Mouse (Mus musculus) forebrain, embryonic 11.5 days (tissue): Measurements from ENCODE around the gene Galnt2. TPM values are rescaled to one million over a fixed set of nuclear protein-coding genes. Genes with fewer than 3 reads are reported as not detected.

Source experiments
- ATAC-seq: fragments of 200-750 bp; cut with Nextera tagmentation; replicated peaks from 2 replicates; pipeline ENCODE4 v1.8.0; 2017; ENCODE audit warnings: moderate TSS enrichment; ENCODE audit not compliant: low FRiP score
- DNase-seq: peaks from one replicate; pipeline ENCODE4 v3.0.0-alpha.2; 2017; ENCODE audit warnings: low spot score
- H3K27ac ChIP-seq: fragments of 300-500 bp; sonication (generic); 2 replicates; pipeline ENCODE4 v1.5.1; 2014; ENCODE audit warnings: low read depth, low read length
- H3K27me3 ChIP-seq: fragments of 300-500 bp; sonication (generic); 2 replicates; pipeline ENCODE4 v1.6.1; 2014; ENCODE audit warnings: mild to moderate bottlenecking, low read length, mixed read lengths; ENCODE audit not compliant: control insufficient read depth, insufficient read depth
- H3K36me3 ChIP-seq: fragments of 300-500 bp; sonication (generic); 2 replicates; pipeline ENCODE4 v1.6.1; 2014; ENCODE audit warnings: mild to moderate bottlenecking, low read length, moderate library complexity, mixed read lengths; ENCODE audit not compliant: control insufficient read depth, insufficient read depth
- H3K4me1 ChIP-seq: fragments of 300-500 bp; sonication (generic); replicated peaks from 2 replicates; pipeline ENCODE4 v1.6.1; 2014; ENCODE audit warnings: low read length, mixed read lengths; ENCODE audit not compliant: control insufficient read depth, insufficient read depth
- H3K4me2 ChIP-seq: fragments of 300-500 bp; sonication (generic); 2 replicates; pipeline ENCODE4 v1.6.1; 2014; ENCODE audit warnings: low read depth, mild to moderate bottlenecking, low read length, moderate library complexity, mixed read lengths; ENCODE audit not compliant: severe bottlenecking
- H3K4me3 ChIP-seq: fragments of 300-500 bp; sonication (generic); 2 replicates; pipeline ENCODE4 v1.5.1; 2014; ENCODE audit warnings: low read depth, low read length
- H3K9ac ChIP-seq: fragments of 300-500 bp; sonication (generic); 2 replicates; pipeline ENCODE4 v1.6.1; 2014; ENCODE audit warnings: low read length
- H3K9me3 ChIP-seq: fragments of 300-500 bp; sonication (generic); 2 replicates; pipeline ENCODE4 v1.6.1; 2016; ENCODE audit warnings: low read length, mixed read lengths; ENCODE audit not compliant: control insufficient read depth
- WGBS: fragments of 180-500 bp; shearing (Covaris S2); extraction: QIAGEN DNeasy Blood & Tissue Kit; methylation state at CpG from one replicate; pipeline ENCODE4 v1.1.7; 2014; 5-methylcytosine and 5-hydroxymethylcytosine counted together
- polyA plus RNA-seq: library from polyadenylated mRNA; unstranded; fragments of >200 nt; fragmentation: Nextera tagmentation; extraction: Ambion mirVana; gene quantifications from 2 replicates; pipeline ENCODE4 v1.2.1, GENCODE M21; 2014

The Galnt2 gene
- polyA plus RNA-seq, 1 experiment from 2014 or later, result 83.7 TPM

GRCm38 (mm10) chr8:124318612-124319315 lies 87.6 kb downstream of the Galnt2 start:
- Histone ChIP-seq H3K36me3 (no peaks in the 10 kb centered on the region; the same call in 1 of the 2 replicates), H3K27me3 (no peaks in the 10 kb centered on the region), H3K9me3 (no peaks in the 10 kb centered on the region), H3K27ac (no peak overlapping the region), H3K9ac (no peak overlapping the region), H3K4me2 (no peak overlapping the region), H3K4me1 (peaks cover 8% of the 10 kb centered on the region), H3K4me3 (no peak overlapping the region)
- 87% methylated on average over 10 of the region's 11 CpGs for WGBS
- ATAC-seq (no peak), DNase-seq (no peak)

GRCm38 (mm10) chr8:124319316-124319652 lies 88.1 kb downstream of the Galnt2 start:
- DNase-seq (no peak), ATAC-seq (no peak)
- H3K36me3 ChIP-seq, result peaks cover 2% of the 10 kb centered on the region; the same call in 1 of the 2 replicates
- no peaks in the 10 kb centered on the region for H3K27me3 ChIP-seq
- no peak overlapping the region for H3K9ac ChIP-seq
- no peak overlapping the region for H3K4me2 ChIP-seq
- no peak overlapping the region for H3K27ac ChIP-seq
- no peak overlapping the region for H3K4me3 ChIP-seq
- H3K9me3 ChIP-seq, result no peaks in the 10 kb centered on the region
- H3K4me1 ChIP-seq, result peaks cover 8% of the 10 kb centered on the region
- WGBS, result 91% methylated on average over 4 of the region's 4 CpGs

- Histone ChIP-seq H3K9ac (no peak overlapping the region), H3K27ac (no peak overlapping the region), H3K27me3 (no peaks in the 10 kb centered on the region), H3K4me3 (no peak overlapping the region), H3K4me2 (no peak overlapping the region), H3K9me3 (no peaks in the 10 kb centered on the region), H3K4me1 (no peaks in the 10 kb centered on the region), H3K36me3 (peaks cover 2% of the 10 kb centered on the region; the same call in 1 of the 2 replicates)
- no peak for DNase-seq
- ATAC-seq, result no peak
- WGBS, result 74% methylated on average over 12 of the region's 12 CpGs
Measured at GRCm38 (mm10) chr8:124321227-124321840, 90.1 kb downstream of the Galnt2 start.

- no peak for ATAC-seq
Measured at GRCm38 (mm10) chr8:124323356-124323755, 92.2 kb downstream of the Galnt2 start.

DNA sequence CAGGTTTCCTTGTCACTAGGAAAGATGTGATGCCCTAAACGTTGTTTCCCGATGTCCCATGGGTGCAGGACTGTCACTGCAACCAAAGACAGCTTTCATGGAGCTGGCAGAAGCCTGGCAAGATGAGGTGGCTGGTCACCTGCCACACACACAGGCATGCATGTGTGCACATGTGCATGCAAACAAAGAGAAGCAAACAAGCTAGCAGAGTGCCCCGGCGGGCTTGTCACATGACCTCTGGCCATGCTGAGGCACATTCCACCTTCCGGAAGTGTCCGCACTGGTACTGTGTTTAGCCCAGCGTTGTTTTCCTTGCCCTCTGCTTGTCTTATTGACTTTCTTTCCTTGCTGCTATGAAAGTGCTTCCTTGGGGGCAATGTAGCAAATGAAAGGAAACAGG lies 97.1 kb downstream of the Galnt2 start:
- 87% methylated on average over 7 of the region's 7 CpGs for WGBS
- no peak overlapping the region for H3K4me3 ChIP-seq
- H3K36me3 ChIP-seq, result peaks cover 2% of the 10 kb centered on the region; the same call in 1 of the 2 replicates
- no peaks in the 10 kb centered on the region for H3K27me3 ChIP-seq
- no peak overlapping the region for H3K27ac ChIP-seq
- no peak overlapping the region for H3K9ac ChIP-seq
- H3K4me1 ChIP-seq, result 0 out of 2 replicates have a peak, but pooled peaks cover 2% of the 10 kb centered on the region
- ATAC-seq, result no peak
- H3K9me3 ChIP-seq, result no peaks in the 10 kb centered on the region
- no peak for DNase-seq
- no peak overlapping the region for H3K4me2 ChIP-seq

More at GRCm38 (mm10) chr8:124323356-124323755, 92.2 kb downstream of the Galnt2 start:
- H3K9ac ChIP-seq, result no peak overlapping the region
- no peak overlapping the region for H3K27ac ChIP-seq
- no peak overlapping the region for H3K4me3 ChIP-seq
- WGBS, result 96% methylated on average over 14 of the region's 14 CpGs
- peaks cover 2% of the 10 kb centered on the region; the same call in 1 of the 2 replicates for H3K36me3 ChIP-seq
- DNase-seq, result no peak
- H3K4me1 ChIP-seq, result no peaks in the 10 kb centered on the region
- H3K9me3 ChIP-seq, result no peaks in the 10 kb centered on the region
- no peaks in the 10 kb centered on the region for H3K27me3 ChIP-seq
- H3K4me2 ChIP-seq, result no peak overlapping the region

- Histone ChIP-seq H3K9ac (no peak overlapping the region), H3K27me3 (no peaks in the 10 kb centered on the region), H3K4me3 (no peak overlapping the region), H3K4me1 (0 out of 2 replicates have a peak, but pooled peaks cover 2% of the 10 kb centered on the region), H3K9me3 (no peaks in the 10 kb centered on the region), H3K36me3 (no peaks in the 10 kb centered on the region; the same call in 1 of the 2 replicates), H3K4me2 (no peak overlapping the region), H3K27ac (no peak overlapping the region)
- no peak for ATAC-seq
- DNase-seq, result no peak
- WGBS, result 57% methylated on average over 10 of the region's 10 CpGs
Measured at GRCm38 (mm10) chr8:124329690-124330089, 98.5 kb downstream of the Galnt2 start.

DNA sequence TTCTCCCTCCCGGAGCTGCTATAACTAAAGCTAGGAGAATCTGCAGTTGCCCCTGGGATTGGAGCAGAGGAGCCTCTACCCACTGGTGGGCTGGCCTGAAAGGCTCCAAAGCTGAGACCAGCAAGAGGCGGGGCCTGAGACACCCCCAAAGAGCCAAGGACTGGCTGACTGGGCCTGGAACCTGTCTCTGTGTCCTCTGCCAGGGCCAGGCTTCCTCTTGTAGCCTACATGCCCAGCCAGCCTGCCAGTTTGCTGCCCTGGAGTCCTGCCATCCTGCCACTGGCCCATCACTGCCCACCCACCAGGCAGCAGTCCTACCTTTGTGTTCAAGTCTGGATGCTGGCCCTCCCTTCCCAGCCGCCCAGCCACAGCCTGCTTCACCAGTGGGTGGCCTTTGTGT lies 99.2 kb downstream of the Galnt2 start:
- Histone ChIP-seq H3K4me1 (0 out of 2 replicates have a peak, but pooled peaks cover 2% of the 10 kb centered on the region), H3K9ac (no peak overlapping the region), H3K27ac (peak overlapping the region; percentile 10; the same call in 1 of the 2 replicates), H3K4me2 (no peak overlapping the region), H3K36me3 (no peaks in the 10 kb centered on the region; the same call in 1 of the 2 replicates), H3K4me3 (no peak overlapping the region), H3K27me3 (no peaks in the 10 kb centered on the region), H3K9me3 (no peaks in the 10 kb centered on the region)
- WGBS, result 48% methylated on average over 2 of the region's 3 CpGs
- no peak for ATAC-seq
- no peak for DNase-seq

- Histone ChIP-seq H3K4me1 (0 out of 2 replicates have a peak, but pooled peaks cover 2% of the 10 kb centered on the region), H3K9me3 (no peaks in the 10 kb centered on the region), H3K36me3 (no peaks in the 10 kb centered on the region; the same call in 1 of the 2 replicates), H3K4me3 (no peak overlapping the region), H3K9ac (no peak overlapping the region), H3K27ac (no peak overlapping the region), H3K27me3 (no peaks in the 10 kb centered on the region), H3K4me2 (no peak overlapping the region)
- DNase-seq (no peak), ATAC-seq (no peak)
- WGBS, result 88% methylated on average over 3 of the region's 3 CpGs
Measured at GRCm38 (mm10) chr8:124331094-124331493, 99.9 kb downstream of the Galnt2 start.
